Mouse (Mus musculus) kidney, adult 2 months (tissue): Measurements from ENCODE around the gene Cntnap5b.

Experiments used
- CTCF ChIP-seq: fragments of 200-500 bp; conservative IDR thresholded peaks from 2 replicates; pipeline ENCODE4 v1.5.1; 2011; ENCODE audit warnings: low read depth, mild to moderate bottlenecking, control low read depth, low read length, moderate library complexity, mixed read lengths; ENCODE audit not compliant: insufficient read depth, insufficient read length
- POLR2A ChIP-seq: fragments of 200-500 bp; IDR thresholded peaks from one replicate; pipeline ENCODE4 v1.6.1; 2011; ENCODE audit warnings: low read depth, low read length, control low read depth

- no peak for TF ChIP-seq CTCF
- no peak for TF ChIP-seq POLR2A
Measured at GRCm38 (mm10) chr1:100122410-100122935, 349.9 kb downstream of the Cntnap5b start.
